Mouse (Mus musculus): ENCODE data around the gene Larp7. TPM values are rescaled to one million over a fixed set of nuclear protein-coding genes. Genes with fewer than 3 reads are reported as not detected.

The Larp7 gene
- polyA plus RNA-seq, 1 experiment from 2014 or later = 21.1 TPM

DNA sequence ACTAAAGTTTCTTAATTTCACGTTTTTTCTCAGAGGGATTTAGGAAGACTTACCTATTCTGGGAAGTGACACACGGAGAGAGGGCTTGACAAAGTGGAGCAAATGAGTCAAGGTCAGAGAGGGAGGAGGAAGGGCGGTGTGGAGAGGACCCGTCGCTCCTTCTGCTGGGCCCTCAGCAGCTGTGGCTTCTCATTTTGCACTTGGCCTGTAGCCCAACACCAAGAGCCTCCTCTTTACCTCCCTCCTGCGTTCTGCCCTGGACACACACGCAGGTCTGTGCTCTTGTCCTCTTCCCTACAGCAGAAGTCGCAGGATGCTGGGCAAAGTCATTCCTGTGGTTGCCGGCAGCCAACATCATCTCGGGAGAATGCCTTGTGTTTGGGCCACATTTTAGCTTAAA, 32.0 kb downstream of the Larp7 start:
- no peak overlapping the region for H3K4me2 ChIP-seq (ENCODE audit: low read depth, low read length)
- no peaks in the 10 kb centered on the region for H3K36me3 ChIP-seq (ENCODE audit: control insufficient read depth, insufficient read depth)
- no peak overlapping the region for H3K27ac ChIP-seq (ENCODE audit: low read length)
- WGBS (ENCODE audit: insufficient replicate concordance) = 60% methylated on average over 10 of the region's 10 CpGs
- H3K9me3 ChIP-seq (replicated peaks; ENCODE audit: control insufficient read depth, low read length) = no peaks in the 10 kb centered on the region
- no peaks in the 10 kb centered on the region for H3K27me3 ChIP-seq (ENCODE audit: control insufficient read depth, insufficient read depth, low read depth, low read length)
- ATAC-seq (ENCODE audit: low read depth) = no peak
- H3K4me1 ChIP-seq (ENCODE audit: control insufficient read depth, low read depth, low read length) = no peaks in the 10 kb centered on the region
- H3K9ac ChIP-seq (ENCODE audit: low read depth, low read length) = no peak overlapping the region
- H3K4me3 ChIP-seq (ENCODE audit: low read depth, low read length) = no peak overlapping the region

DNA sequence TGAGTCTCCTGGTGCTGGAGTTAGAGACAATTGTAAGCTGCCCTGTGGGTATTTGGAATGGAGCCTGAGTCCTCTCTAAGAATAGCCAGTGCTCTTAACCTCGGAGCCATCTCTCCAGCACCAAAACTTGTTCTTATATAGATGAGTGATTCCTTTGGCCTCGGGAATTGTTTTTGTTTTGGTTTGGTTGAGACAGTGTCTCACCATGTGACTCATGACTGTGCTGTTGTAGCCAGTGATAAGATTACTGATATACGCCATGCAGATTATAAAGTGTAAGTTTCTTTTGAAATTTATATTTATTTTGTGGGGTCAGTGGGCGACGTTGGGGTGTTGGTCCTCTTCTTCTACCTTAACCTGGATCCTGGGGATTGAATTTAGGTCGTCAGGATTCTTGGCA, 32.8 kb downstream of the Larp7 start:
- no peak for ATAC-seq (ENCODE audit: low read depth)
- H3K4me3 ChIP-seq (ENCODE audit: low read depth, low read length) = no peak overlapping the region
- no peak overlapping the region for H3K9ac ChIP-seq (ENCODE audit: low read depth, low read length)
- H3K9me3 ChIP-seq (replicated peaks; ENCODE audit: control insufficient read depth, low read length) = no peaks in the 10 kb centered on the region
- no peaks in the 10 kb centered on the region for H3K4me1 ChIP-seq (ENCODE audit: control insufficient read depth, low read depth, low read length)
- whole genome bisulfite sequencing (ENCODE audit: insufficient replicate concordance) = 50% methylated on average over 6 of the region's 6 CpGs
- H3K27me3 ChIP-seq (ENCODE audit: control insufficient read depth, insufficient read depth, low read depth, low read length) = no peaks in the 10 kb centered on the region
- H3K4me2 ChIP-seq (ENCODE audit: low read depth, low read length) = no peak overlapping the region
- no peak overlapping the region for H3K27ac ChIP-seq (ENCODE audit: low read length)
- H3K36me3 ChIP-seq (ENCODE audit: control insufficient read depth, insufficient read depth) = no peaks in the 10 kb centered on the region

DNA sequence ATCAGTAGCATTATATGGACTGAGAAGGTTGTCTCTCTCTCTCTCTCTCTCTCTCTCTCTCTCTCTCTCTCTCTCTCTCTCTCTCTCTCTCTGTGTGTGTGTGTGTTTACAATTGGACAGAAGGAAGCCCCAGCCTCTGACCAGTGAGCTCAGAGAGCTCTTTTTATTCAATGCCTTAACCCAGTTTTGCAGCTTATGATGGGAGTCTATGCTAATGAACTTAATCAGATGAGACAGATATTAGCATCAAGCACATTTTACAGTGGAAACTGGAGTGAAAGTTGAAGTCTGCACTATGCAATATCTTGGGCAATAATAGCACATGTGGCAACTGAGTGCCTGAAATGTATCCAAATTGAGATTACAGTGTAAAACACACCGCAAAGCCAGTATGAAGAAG, 37.9 kb downstream of the Larp7 start:
- Histone ChIP-seq H3K4me3 (ENCODE audit: low read depth, low read length) (no peak overlapping the region), H3K4me2 (ENCODE audit: low read depth, low read length) (no peak overlapping the region), H3K27ac (ENCODE audit: low read length) (no peak overlapping the region), H3K4me1 (ENCODE audit: control insufficient read depth, low read depth, low read length) (no peaks in the 10 kb centered on the region), H3K9me3 (replicated peaks; ENCODE audit: control insufficient read depth, low read length) (no peaks in the 10 kb centered on the region), H3K36me3 (ENCODE audit: control insufficient read depth, insufficient read depth) (no peaks in the 10 kb centered on the region), H3K9ac (ENCODE audit: low read depth, low read length) (no peak overlapping the region), H3K27me3 (ENCODE audit: control insufficient read depth, insufficient read depth, low read depth, low read length) (no peaks in the 10 kb centered on the region)
- no peak for ATAC-seq (ENCODE audit: low read depth)
- WGBS (ENCODE audit: insufficient replicate concordance) = 91% methylated on average over 1 of the region's 1 CpGs

DNA sequence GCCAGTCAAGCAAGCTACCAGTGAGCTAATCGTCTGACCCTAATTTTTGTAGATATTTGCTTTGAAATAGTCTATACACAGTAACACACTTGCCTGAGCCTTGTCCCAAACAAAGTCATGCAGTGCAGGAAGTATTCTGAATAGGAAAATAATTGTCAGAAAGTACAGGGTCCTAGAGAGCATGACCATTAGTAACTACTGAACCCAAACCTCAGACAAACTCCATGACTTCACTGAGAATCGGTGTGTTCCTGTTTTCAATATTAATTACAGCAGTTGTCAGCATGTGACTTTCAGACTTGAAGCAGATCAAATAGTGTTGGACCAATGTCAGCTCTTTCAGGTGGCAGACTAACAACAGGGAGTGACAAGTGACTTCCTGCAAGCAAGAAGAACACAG, 39.5 kb downstream of the Larp7 start:
- WGBS (ENCODE audit: insufficient replicate concordance) = 64% methylated on average over 2 of the region's 2 CpGs

DNA sequence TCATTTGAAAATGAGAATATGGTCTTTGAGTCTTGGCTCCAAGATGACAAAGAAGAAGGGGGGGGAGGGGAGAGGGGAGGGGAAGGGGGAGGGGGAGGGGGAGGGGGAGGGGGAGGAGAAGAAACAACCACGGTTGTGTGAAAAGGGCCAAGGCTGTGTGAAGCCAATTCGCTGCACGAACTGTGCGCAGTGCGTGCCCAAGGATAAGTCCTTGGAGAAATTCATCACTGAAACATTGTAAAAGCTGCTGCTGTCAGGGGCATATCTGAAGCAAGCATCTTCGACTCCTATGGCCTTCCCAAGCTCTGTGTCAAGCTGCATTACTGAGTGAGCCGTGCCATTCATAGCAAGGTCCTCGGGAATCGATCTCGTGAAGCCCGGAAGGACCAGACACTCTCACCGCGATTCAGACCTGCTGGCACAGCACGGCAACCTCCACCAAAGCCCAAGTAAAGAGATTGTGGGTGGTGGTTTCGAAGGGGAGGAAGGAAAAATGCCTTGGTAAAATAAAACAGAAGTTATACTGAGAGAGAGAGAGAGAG, 40.3 kb downstream of the Larp7 start:
- Histone ChIP-seq H3K9ac (ENCODE audit: low read depth, low read length) (no peak overlapping the region), H3K4me1 (ENCODE audit: control insufficient read depth, low read depth, low read length) (no peaks in the 10 kb centered on the region), H3K4me2 (ENCODE audit: low read depth, low read length) (no peak overlapping the region), H3K27me3 (ENCODE audit: control insufficient read depth, insufficient read depth, low read depth, low read length) (no peaks in the 10 kb centered on the region), H3K36me3 (ENCODE audit: control insufficient read depth, insufficient read depth) (no peaks in the 10 kb centered on the region), H3K9me3 (replicated peaks; ENCODE audit: control insufficient read depth, low read length) (no peaks in the 10 kb centered on the region), H3K4me3 (ENCODE audit: low read depth, low read length) (no peak overlapping the region), H3K27ac (ENCODE audit: low read length) (no peak overlapping the region)
- no peak for ATAC-seq (ENCODE audit: low read depth)
- WGBS (ENCODE audit: insufficient replicate concordance) = 64% methylated on average over 15 of the region's 15 CpGs

More for the DNA sequence above, 39.5 kb downstream of the Larp7 start:
- no peak overlapping the region for H3K4me3 ChIP-seq (ENCODE audit: low read depth, low read length)
- no peak for ATAC-seq (ENCODE audit: low read depth)
- H3K4me1 ChIP-seq (ENCODE audit: control insufficient read depth, low read depth, low read length) = no peaks in the 10 kb centered on the region
- no peaks in the 10 kb centered on the region for H3K36me3 ChIP-seq (ENCODE audit: control insufficient read depth, insufficient read depth)
- H3K27ac ChIP-seq (ENCODE audit: low read length) = no peak overlapping the region
- H3K9me3 ChIP-seq (replicated peaks; ENCODE audit: control insufficient read depth, low read length) = no peaks in the 10 kb centered on the region
- no peaks in the 10 kb centered on the region for H3K27me3 ChIP-seq (ENCODE audit: control insufficient read depth, insufficient read depth, low read depth, low read length)
- no peak overlapping the region for H3K4me2 ChIP-seq (ENCODE audit: low read depth, low read length)
- H3K9ac ChIP-seq (ENCODE audit: low read depth, low read length) = no peak overlapping the region

DNA sequence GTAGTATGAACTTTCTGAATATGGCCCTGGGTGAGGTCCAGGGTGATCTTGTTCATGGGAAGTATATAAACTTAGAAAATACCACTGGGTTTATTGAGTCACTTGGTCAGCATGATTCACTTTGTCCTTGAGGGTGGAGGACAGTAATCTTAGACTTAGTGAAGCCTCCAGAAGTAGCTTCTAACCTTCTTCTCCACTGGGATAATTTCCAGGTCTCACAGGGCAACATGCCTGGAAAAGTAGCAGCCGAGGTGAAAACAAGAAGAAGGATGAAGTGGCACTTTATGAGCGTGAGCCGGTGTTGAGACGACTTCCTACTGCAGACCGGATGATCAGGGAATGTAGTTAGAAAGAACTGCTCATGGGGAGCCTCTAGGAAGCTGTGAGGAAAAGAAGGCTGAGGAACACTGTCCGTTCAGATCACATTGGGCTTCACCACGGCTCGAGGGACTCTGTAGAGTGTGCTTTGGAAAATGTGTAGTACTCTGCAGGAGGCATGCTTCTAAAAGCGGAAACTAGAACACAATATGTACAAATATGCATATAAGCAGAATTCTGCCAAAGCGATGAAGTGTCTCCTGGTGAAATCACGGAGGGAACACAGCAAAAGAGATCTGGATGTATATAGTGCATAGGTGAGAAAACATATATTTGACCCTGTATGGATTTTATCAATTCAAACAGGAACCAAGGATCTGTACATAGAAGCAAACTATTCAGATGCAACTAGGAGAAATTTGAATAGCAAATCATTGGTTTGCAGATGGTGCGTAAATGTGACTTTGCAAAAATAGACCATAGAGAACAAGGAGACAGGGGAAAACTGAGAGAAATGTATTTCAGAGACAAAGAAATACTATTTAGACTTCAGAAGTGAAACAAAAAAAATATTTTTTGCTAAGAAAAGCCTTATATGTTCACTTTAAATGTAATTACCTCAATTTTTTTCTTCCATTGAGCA, 41.1 kb downstream of the Larp7 start:
- no peak for ATAC-seq (ENCODE audit: low read depth)
- WGBS (ENCODE audit: insufficient replicate concordance) = 71% methylated on average over 12 of the region's 12 CpGs
- no peaks in the 10 kb centered on the region for H3K27me3 ChIP-seq (ENCODE audit: control insufficient read depth, insufficient read depth, low read depth, low read length)
- no peak overlapping the region for H3K27ac ChIP-seq (ENCODE audit: low read length)
- no peaks in the 10 kb centered on the region for H3K9me3 ChIP-seq (replicated peaks; ENCODE audit: control insufficient read depth, low read length)
- no peak overlapping the region for H3K4me2 ChIP-seq (ENCODE audit: low read depth, low read length)
- no peaks in the 10 kb centered on the region for H3K36me3 ChIP-seq (ENCODE audit: control insufficient read depth, insufficient read depth)
- H3K4me1 ChIP-seq (ENCODE audit: control insufficient read depth, low read depth, low read length) = no peaks in the 10 kb centered on the region
- no peak overlapping the region for H3K4me3 ChIP-seq (ENCODE audit: low read depth, low read length)
- no peak overlapping the region for H3K9ac ChIP-seq (ENCODE audit: low read depth, low read length)

DNA sequence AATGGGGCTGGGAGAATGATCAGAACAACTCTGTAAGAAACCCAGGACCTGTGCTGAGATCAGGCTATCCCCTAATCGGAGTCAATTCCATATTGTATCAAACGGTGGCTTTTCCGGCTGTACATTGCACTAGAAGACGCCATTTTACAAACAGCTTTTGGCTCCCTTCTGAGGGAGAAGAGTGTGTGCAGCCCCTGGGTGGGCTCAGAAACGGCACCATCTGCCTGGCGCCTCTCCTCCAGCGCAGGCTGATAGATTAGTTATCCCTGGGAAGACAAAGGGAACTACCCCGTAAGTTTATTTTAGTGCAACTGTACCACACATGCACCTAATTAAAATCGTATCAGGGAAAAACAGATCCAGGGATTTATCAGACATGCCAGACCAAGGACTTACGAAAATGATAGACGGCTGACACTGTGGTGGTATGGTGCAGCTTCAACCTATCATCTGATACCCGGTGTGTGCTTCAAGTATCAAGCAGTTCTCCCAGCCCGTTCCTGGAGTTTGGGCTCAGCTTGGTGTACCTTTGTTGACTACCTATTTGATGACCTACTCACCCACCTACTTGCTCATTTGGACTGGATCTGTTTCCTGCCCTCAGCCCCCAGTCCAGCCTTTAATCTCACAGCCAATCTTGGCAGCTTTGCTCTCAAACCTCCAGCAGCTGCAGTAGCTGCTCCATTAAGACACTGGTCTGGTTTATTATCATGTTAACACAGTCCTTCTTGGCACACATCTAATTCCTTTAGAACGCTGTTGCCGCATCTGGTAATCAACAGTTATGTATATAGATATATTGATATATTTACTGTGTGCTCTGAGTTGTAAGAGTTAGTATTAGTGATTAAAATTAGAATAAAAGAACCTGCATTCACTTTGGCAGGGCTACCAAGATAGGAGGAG, 45.0 kb downstream of the Larp7 start:
- peak; percentile 76 for ATAC-seq (ENCODE audit: low read depth)
- H3K4me2 ChIP-seq (ENCODE audit: low read depth, low read length) = 0 out of 2 replicates have a peak overlapping the region, but pooled peaks have one; percentile 1
- no peaks in the 10 kb centered on the region for H3K36me3 ChIP-seq (ENCODE audit: control insufficient read depth, insufficient read depth)
- WGBS (ENCODE audit: insufficient replicate concordance) = 58% methylated on average over 15 of the region's 15 CpGs
- no peak overlapping the region for H3K9ac ChIP-seq (ENCODE audit: low read depth, low read length)
- no peaks in the 10 kb centered on the region for H3K27me3 ChIP-seq (ENCODE audit: control insufficient read depth, insufficient read depth, low read depth, low read length)
- no peak overlapping the region for H3K27ac ChIP-seq (ENCODE audit: low read length)
- no peak overlapping the region for H3K4me3 ChIP-seq (ENCODE audit: low read depth, low read length)
- H3K4me1 ChIP-seq (ENCODE audit: control insufficient read depth, low read depth, low read length) = no peaks in the 10 kb centered on the region
- H3K9me3 ChIP-seq (replicated peaks; ENCODE audit: control insufficient read depth, low read length) = no peaks in the 10 kb centered on the region

DNA sequence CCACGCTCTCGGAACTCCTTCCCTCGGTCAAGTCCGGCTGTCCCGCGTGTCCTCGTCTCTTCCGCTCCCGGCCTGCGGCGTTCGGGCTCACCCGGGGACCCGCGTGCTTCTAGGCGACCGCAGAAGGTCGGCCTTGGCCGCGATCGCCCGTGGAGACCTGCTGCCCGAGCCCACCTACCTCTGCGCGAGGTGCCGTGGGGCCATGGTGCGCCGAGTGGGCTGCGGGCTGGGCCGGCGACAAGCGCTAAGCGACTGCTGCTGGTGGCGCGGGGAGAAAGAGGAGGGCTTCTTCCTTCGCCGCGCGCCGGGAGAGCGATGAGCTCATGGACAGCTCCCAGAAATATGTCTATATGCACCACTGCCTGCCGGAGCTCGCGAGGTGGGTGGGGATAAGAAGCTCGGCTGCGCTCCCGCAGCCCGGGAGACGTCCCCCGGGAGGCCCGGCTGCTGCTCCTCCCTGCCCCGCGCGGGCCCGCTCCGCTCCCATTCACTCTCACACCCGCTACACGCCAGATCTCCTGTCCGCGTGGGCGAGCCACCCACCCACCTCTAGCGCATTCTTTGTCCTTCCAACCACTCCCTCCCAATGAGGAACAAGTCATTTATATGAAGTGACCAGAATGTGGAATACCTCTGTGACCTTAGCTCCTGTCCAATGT, 54.3 kb downstream of the Larp7 start, which contains the start of gene Ank2:
Gene Ank2 (minus strand): TSS at position 609 of the 659 bp plus-strand sequence.
- no peaks in the 10 kb centered on the region for H3K9me3 ChIP-seq (replicated peaks; ENCODE audit: control insufficient read depth, low read length)
- peak within 1 kb of the TSS; percentile 66 for H3K4me2 ChIP-seq (ENCODE audit: low read depth, low read length)
- under 1% methylated on average over 62 of the region's 62 CpGs for WGBS (ENCODE audit: insufficient replicate concordance)
- peak; percentile 57 for ATAC-seq (ENCODE audit: low read depth)
- no peak within 1 kb of the TSS for H3K27ac ChIP-seq (ENCODE audit: low read length)
- peak within 1 kb of the TSS; percentile 48 for H3K4me3 ChIP-seq (ENCODE audit: low read depth, low read length)
- H3K27me3 ChIP-seq (ENCODE audit: control insufficient read depth, insufficient read depth, low read depth, low read length) = peaks cover 26% of the 10 kb centered on the region
- H3K9ac ChIP-seq (ENCODE audit: low read depth, low read length) = peak within 1 kb of the TSS; percentile 47
- H3K36me3 ChIP-seq (ENCODE audit: control insufficient read depth, insufficient read depth) = no peaks in the 10 kb centered on the region
- peaks cover 11% of the 10 kb centered on the region; the same call in 1 of the 2 replicates for H3K4me1 ChIP-seq (ENCODE audit: control insufficient read depth, low read depth, low read length)
